Mouse (Mus musculus) liver, postnatal 0 days (tissue): ENCODE data around the gene S1pr3.

Source experiments
- CTCF ChIP-seq: sonication (generic); IDR thresholded peaks from 2 replicates; pipeline ENCODE4 v1.5.1; 2016; ENCODE audit warnings: antibody characterized with exemption, low read depth
- EP300 ChIP-seq: IDR thresholded peaks from 2 replicates; pipeline ENCODE4 v1.6.1; 2016; ENCODE audit warnings: antibody characterized with exemption, low read depth, mild to moderate bottlenecking

DNA sequence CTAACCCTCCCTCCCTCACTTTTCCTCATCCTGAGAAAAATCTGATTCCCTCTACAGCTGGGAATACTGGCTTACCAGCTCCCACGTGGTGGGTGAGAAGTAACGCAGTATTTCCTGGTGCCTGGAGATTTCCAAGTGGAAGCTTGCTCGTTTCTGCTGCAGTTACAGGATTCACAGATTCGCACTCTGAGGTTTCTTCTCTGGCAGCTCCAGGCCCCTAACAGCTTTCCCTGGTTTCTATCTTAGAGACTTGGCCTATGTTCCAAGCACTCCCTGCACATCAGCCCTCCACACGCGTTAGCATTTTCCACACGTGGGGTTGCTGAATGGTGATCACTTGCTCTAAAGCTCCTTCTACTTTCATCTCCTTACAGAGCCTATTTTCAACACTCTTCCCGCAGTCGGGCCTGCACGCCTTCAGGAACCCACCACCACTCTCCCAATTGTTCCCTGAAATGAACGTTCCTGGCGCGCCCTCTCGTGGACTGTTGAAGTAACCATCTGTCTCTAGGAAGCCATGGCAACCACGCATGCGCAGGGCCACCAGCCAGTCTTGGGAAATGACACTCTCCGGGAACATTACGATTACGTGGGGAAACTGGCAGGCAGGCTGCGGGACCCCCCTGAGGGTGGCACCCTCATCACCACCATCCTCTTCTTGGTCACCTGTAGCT is 10.0 kb downstream of the S1pr3 start:
- TF ChIP-seq CTCF (peak; percentile 94), EP300 (no peak)
